Mouse (Mus musculus) 3T3-L1 (cell line): ENCODE measurements around the gene Gm13043.
"Not testable (repeated sequence)": the region's sequence is repeated elsewhere in the genome, so short reads cannot be mapped to it uniquely, and the experiment has no call there.

Experiments
- DNase-seq: peaks from one replicate; pipeline ENCODE4 v3.0.0-alpha.2; 2015; ENCODE audit warnings: low read depth, low spot score

Gene Gm13043

GRCm38 (mm10) chr4:143511043-143511442, at the start of gene Gm13043:
Gene Gm13043, plus strand, starts transcription at chr4:143511343.
- DNase-seq: no peak

- not testable (repeated sequence) for DNase-seq
Observed at GRCm38 (mm10) chr4:143535654-143536053, 24.5 kb downstream of the Gm13043 start, which contains the start of gene Gm13040. Gene Gm13040, plus strand, starts transcription at chr4:143535954.

GRCm38 (mm10) chr4:143551400-143551799, 40.3 kb downstream of the Gm13043 start, which contains the start of the genes BC080695 and Gm13057:
Gene BC080695, plus strand, starts transcription at chr4:143551700.
Gene Gm13057, plus strand, starts transcription at chr4:143551709.
- not testable (repeated sequence) for DNase-seq
